Mouse (Mus musculus): ENCODE results near the gene Zfp185. TPM values are rescaled to one million over a fixed set of nuclear protein-coding genes. Genes with fewer than 3 reads are reported as not detected.
A peak's percentile ranks its signal among the peaks of the same experiment; 100 is the strongest.

Zfp185 gene
- polyA plus RNA-seq, 1 experiment from 2014 or later: 4.9 TPM

DNA sequence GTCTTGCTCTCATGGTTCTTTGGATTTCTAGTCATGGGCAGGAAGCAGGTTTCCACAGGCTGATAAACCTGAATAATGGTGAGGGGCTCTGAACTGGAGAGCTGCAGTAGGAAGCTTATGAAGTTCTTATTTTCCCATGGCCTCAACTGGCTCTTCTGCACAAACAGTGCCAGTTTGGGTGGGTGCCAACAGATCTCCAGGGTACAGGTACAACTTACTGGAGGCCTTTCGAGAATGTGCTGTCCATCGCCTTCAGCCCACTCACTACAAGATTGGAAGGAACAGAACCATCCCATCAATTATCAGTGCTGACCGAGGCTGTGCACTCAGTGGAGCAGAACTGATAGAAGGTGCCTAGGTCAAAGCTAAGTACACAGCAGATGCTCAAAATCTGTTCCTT is 1.3 kb downstream of the Zfp185 start:
- H3K4me1 ChIP-seq (ENCODE audit: control insufficient read depth, insufficient read depth, low read length): no peaks in the 10 kb centered on the region
- no peak overlapping the region for H3K9ac ChIP-seq (ENCODE audit: low read depth, low read length)
- ATAC-seq (ENCODE audit: low FRiP score, low TSS enrichment): no peak
- H3K9me3 ChIP-seq (ENCODE audit: control insufficient read depth, low read length): no peaks in the 10 kb centered on the region
- H3K27ac ChIP-seq (ENCODE audit: low read depth, low read length): no peak overlapping the region
- H3K4me3 ChIP-seq (ENCODE audit: low read length): no peak overlapping the region
- H3K27me3 ChIP-seq (ENCODE audit: control insufficient read depth, insufficient read depth, low read length): peaks cover 8% of the 10 kb centered on the region; the same call in 1 of the 2 replicates
- WGBS: 69% methylated on average over 3 of the region's 3 CpGs
- H3K4me2 ChIP-seq (replicated peaks; ENCODE audit: low read depth, low read length): no peak overlapping the region
- H3K36me3 ChIP-seq (ENCODE audit: control insufficient read depth, insufficient read depth, low read length): no peaks in the 10 kb centered on the region

GRCm38 (mm10) chrX:72990581-72990980 is 3.4 kb downstream of the Zfp185 start:
- ATAC-seq (ENCODE audit: low FRiP score, low TSS enrichment): no peak
- H3K4me2 ChIP-seq (replicated peaks; ENCODE audit: low read depth, low read length): no peak overlapping the region
- no peak overlapping the region for H3K27ac ChIP-seq (ENCODE audit: low read depth, low read length)
- H3K9ac ChIP-seq (ENCODE audit: low read depth, low read length): no peak overlapping the region
- H3K4me1 ChIP-seq (ENCODE audit: control insufficient read depth, insufficient read depth, low read length): no peaks in the 10 kb centered on the region
- H3K4me3 ChIP-seq (ENCODE audit: low read length): no peak overlapping the region
- H3K27me3 ChIP-seq (ENCODE audit: control insufficient read depth, insufficient read depth, low read length): peaks cover 6% of the 10 kb centered on the region; the same call in 1 of the 2 replicates
- no peaks in the 10 kb centered on the region for H3K36me3 ChIP-seq (ENCODE audit: control insufficient read depth, insufficient read depth, low read length)
- WGBS: 80% methylated on average over 3 of the region's 3 CpGs
- no peaks in the 10 kb centered on the region for H3K9me3 ChIP-seq (ENCODE audit: control insufficient read depth, low read length)

- H3K27ac ChIP-seq (ENCODE audit: low read depth, low read length): no peak overlapping the region
- no peak overlapping the region for H3K9ac ChIP-seq (ENCODE audit: low read depth, low read length)
- H3K4me3 ChIP-seq (ENCODE audit: low read length): no peak overlapping the region
- H3K9me3 ChIP-seq (ENCODE audit: control insufficient read depth, low read length): no peaks in the 10 kb centered on the region
- WGBS: 66% methylated on average over 5 of the region's 5 CpGs
- H3K36me3 ChIP-seq (ENCODE audit: control insufficient read depth, insufficient read depth, low read length): no peaks in the 10 kb centered on the region
- H3K4me1 ChIP-seq (ENCODE audit: control insufficient read depth, insufficient read depth, low read length): no peaks in the 10 kb centered on the region
- peaks cover 1% of the 10 kb centered on the region; the same call in 1 of the 2 replicates for H3K27me3 ChIP-seq (ENCODE audit: control insufficient read depth, insufficient read depth, low read length)
- no peak overlapping the region for H3K4me2 ChIP-seq (replicated peaks; ENCODE audit: low read depth, low read length)
- ATAC-seq (ENCODE audit: low FRiP score, low TSS enrichment): no peak
Observed at GRCm38 (mm10) chrX:72992291-72992919, 5.3 kb downstream of the Zfp185 start.

DNA sequence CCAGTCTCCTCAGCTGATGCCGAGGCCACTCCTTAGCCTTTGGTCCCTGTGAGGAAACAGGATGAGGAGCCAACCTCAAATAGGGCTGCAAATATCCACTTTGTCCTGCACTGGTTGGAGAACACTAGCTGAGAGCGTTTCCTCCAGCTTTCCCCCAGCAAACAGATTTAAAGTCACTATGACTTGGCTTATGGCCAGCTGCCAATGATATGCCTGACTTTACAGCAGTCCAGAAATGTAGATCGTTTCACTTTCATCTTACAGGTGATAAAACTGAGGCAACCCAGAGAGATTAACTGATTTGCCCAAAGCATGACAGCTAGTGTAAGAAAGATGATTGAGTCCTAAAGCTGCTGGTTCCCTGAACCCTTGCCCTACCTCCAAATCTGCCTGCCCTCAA is 8.4 kb downstream of the Zfp185 start:
- Histone ChIP-seq H3K4me1 (ENCODE audit: control insufficient read depth, insufficient read depth, low read length) (no peaks in the 10 kb centered on the region), H3K9ac (ENCODE audit: low read depth, low read length) (no peak overlapping the region), H3K4me3 (ENCODE audit: low read length) (no peak overlapping the region), H3K27ac (ENCODE audit: low read depth, low read length) (no peak overlapping the region), H3K4me2 (replicated peaks; ENCODE audit: low read depth, low read length) (no peak overlapping the region), H3K36me3 (ENCODE audit: control insufficient read depth, insufficient read depth, low read length) (no peaks in the 10 kb centered on the region), H3K27me3 (ENCODE audit: control insufficient read depth, insufficient read depth, low read length) (no peaks in the 10 kb centered on the region), H3K9me3 (ENCODE audit: control insufficient read depth, low read length) (no peaks in the 10 kb centered on the region)
- no peak for ATAC-seq (ENCODE audit: low FRiP score, low TSS enrichment)
- 73% methylated on average over 3 of the region's 3 CpGs for WGBS

DNA sequence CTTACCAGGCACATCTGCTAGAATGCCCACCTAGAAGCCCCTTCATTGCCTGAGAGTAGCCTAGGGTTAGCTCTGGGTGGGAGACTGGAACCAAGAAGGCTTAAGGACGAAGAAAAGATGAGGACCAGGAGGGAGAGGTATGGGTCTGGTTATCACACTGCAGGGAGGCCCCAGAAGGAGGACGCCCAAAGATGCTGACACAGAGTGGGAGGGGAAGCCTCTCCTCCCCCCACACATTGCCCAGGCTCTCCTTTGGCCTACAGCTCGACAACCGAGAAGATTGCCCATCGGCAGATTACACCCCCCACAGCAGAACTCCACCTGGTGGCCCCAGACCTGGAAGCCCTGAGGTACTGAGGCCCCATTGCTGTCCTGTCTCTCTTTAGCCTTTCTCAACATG is 16.0 kb downstream of the Zfp185 start:
- no peaks in the 10 kb centered on the region for H3K36me3 ChIP-seq (ENCODE audit: control insufficient read depth, insufficient read depth, low read length)
- WGBS: 80% methylated on average over 5 of the region's 5 CpGs
- H3K9me3 ChIP-seq (ENCODE audit: control insufficient read depth, low read length): no peaks in the 10 kb centered on the region
- H3K4me3 ChIP-seq (ENCODE audit: low read length): no peak overlapping the region
- no peak for ATAC-seq (ENCODE audit: low FRiP score, low TSS enrichment)
- no peak overlapping the region for H3K27ac ChIP-seq (ENCODE audit: low read depth, low read length)
- no peak overlapping the region for H3K4me2 ChIP-seq (replicated peaks; ENCODE audit: low read depth, low read length)
- no peak overlapping the region for H3K9ac ChIP-seq (ENCODE audit: low read depth, low read length)
- H3K27me3 ChIP-seq (ENCODE audit: control insufficient read depth, insufficient read depth, low read length): no peaks in the 10 kb centered on the region
- H3K4me1 ChIP-seq (ENCODE audit: control insufficient read depth, insufficient read depth, low read length): no peaks in the 10 kb centered on the region

GRCm38 (mm10) chrX:73005678-73006077 is 18.5 kb downstream of the Zfp185 start:
- Histone ChIP-seq H3K36me3 (ENCODE audit: control insufficient read depth, insufficient read depth, low read length) (no peaks in the 10 kb centered on the region), H3K9ac (ENCODE audit: low read depth, low read length) (no peak overlapping the region), H3K4me1 (ENCODE audit: control insufficient read depth, insufficient read depth, low read length) (no peaks in the 10 kb centered on the region), H3K27me3 (ENCODE audit: control insufficient read depth, insufficient read depth, low read length) (no peaks in the 10 kb centered on the region), H3K9me3 (ENCODE audit: control insufficient read depth, low read length) (no peaks in the 10 kb centered on the region), H3K4me2 (replicated peaks; ENCODE audit: low read depth, low read length) (no peak overlapping the region), H3K4me3 (ENCODE audit: low read length) (no peak overlapping the region), H3K27ac (ENCODE audit: low read depth, low read length) (no peak overlapping the region)
- no peak for ATAC-seq (ENCODE audit: low FRiP score, low TSS enrichment)
- WGBS: 73% methylated on average over 4 of the region's 4 CpGs

- 26% methylated on average over 23 of the region's 27 CpGs for WGBS
- Histone ChIP-seq H3K4me3 (ENCODE audit: low read length) (peak overlapping the region; percentile 31; the same call in 1 of the 2 replicates), H3K9ac (ENCODE audit: low read depth, low read length) (peak overlapping the region; percentile 28; the same call in 1 of the 2 replicates), H3K36me3 (ENCODE audit: control insufficient read depth, insufficient read depth, low read length) (no peaks in the 10 kb centered on the region), H3K4me2 (replicated peaks; ENCODE audit: low read depth, low read length) (peak overlapping the region; percentile 41), H3K4me1 (ENCODE audit: control insufficient read depth, insufficient read depth, low read length) (no peaks in the 10 kb centered on the region), H3K9me3 (ENCODE audit: control insufficient read depth, low read length) (no peaks in the 10 kb centered on the region), H3K27me3 (ENCODE audit: control insufficient read depth, insufficient read depth, low read length) (no peaks in the 10 kb centered on the region), H3K27ac (ENCODE audit: low read depth, low read length) (no peak overlapping the region)
- ATAC-seq (ENCODE audit: low FRiP score, low TSS enrichment): peak; percentile 100
Observed at GRCm38 (mm10) chrX:73007597-73008479, 20.7 kb downstream of the Zfp185 start.

- ATAC-seq (ENCODE audit: low FRiP score, low TSS enrichment): no peak
- WGBS: 61% methylated on average over 4 of the region's 4 CpGs
- no peak overlapping the region for H3K4me3 ChIP-seq (ENCODE audit: low read length)
- H3K9me3 ChIP-seq (ENCODE audit: control insufficient read depth, low read length): no peaks in the 10 kb centered on the region
- H3K9ac ChIP-seq (ENCODE audit: low read depth, low read length): no peak overlapping the region
- H3K27me3 ChIP-seq (ENCODE audit: control insufficient read depth, insufficient read depth, low read length): no peaks in the 10 kb centered on the region
- no peak overlapping the region for H3K27ac ChIP-seq (ENCODE audit: low read depth, low read length)
- H3K4me1 ChIP-seq (ENCODE audit: control insufficient read depth, insufficient read depth, low read length): no peaks in the 10 kb centered on the region
- H3K4me2 ChIP-seq (replicated peaks; ENCODE audit: low read depth, low read length): no peak overlapping the region
- no peaks in the 10 kb centered on the region for H3K36me3 ChIP-seq (ENCODE audit: control insufficient read depth, insufficient read depth, low read length)
Observed at GRCm38 (mm10) chrX:73012846-73013245, 25.7 kb downstream of the Zfp185 start.

- Histone ChIP-seq H3K9me3 (ENCODE audit: control insufficient read depth, low read length) (no peaks in the 10 kb centered on the region), H3K27me3 (ENCODE audit: control insufficient read depth, insufficient read depth, low read length) (no peaks in the 10 kb centered on the region), H3K4me2 (replicated peaks; ENCODE audit: low read depth, low read length) (no peak within 1 kb of the TSS), H3K27ac (ENCODE audit: low read depth, low read length) (no peak within 1 kb of the TSS), H3K4me3 (ENCODE audit: low read length) (no peak within 1 kb of the TSS), H3K4me1 (ENCODE audit: control insufficient read depth, insufficient read depth, low read length) (no peaks in the 10 kb centered on the region), H3K36me3 (ENCODE audit: control insufficient read depth, insufficient read depth, low read length) (no peaks in the 10 kb centered on the region), H3K9ac (ENCODE audit: low read depth, low read length) (no peak within 1 kb of the TSS)
- no peak for ATAC-seq (ENCODE audit: low FRiP score, low TSS enrichment)
- 65% methylated on average over 1 of the region's 1 CpGs for WGBS
Observed at GRCm38 (mm10) chrX:73037003-73037402, 49.9 kb downstream of the Zfp185 start, which contains the start of gene Pnma5. Pnma5 (minus strand) TSS chrX:73037103.
